Mouse (Mus musculus) stomach, embryonic 15.5 days (tissue): ENCODE data around the gene Cyp1a2. TPM values are rescaled to one million over a fixed set of nuclear protein-coding genes. Genes with fewer than 3 reads are reported as not detected.

ENCODE experiments used
- ATAC-seq: fragments of 200-750 bp; cut with Nextera tagmentation; 2 replicates; pipeline ENCODE4 v1.8.0; 2017; ENCODE audit warnings: low read depth, moderate number of reproducible peaks, moderate TSS enrichment; ENCODE audit not compliant: insufficient read depth, low FRiP score
- H3K27ac ChIP-seq: fragments of 300-500 bp; sonication (generic); 2 replicates; pipeline ENCODE4 v1.5.1; 2015; ENCODE audit warnings: mild to moderate bottlenecking, inconsistent platforms
- H3K27me3 ChIP-seq: fragments of 300-500 bp; sonication (generic); replicated peaks from 2 replicates; pipeline ENCODE4 v1.6.1; 2015; ENCODE audit warnings: inconsistent platforms
- H3K36me3 ChIP-seq: fragments of 300-500 bp; sonication (generic); 2 replicates; pipeline ENCODE4 v1.6.1; 2015; ENCODE audit warnings: inconsistent platforms
- H3K4me1 ChIP-seq: fragments of 300-500 bp; sonication (generic); 2 replicates; pipeline ENCODE4 v1.6.1; 2015; ENCODE audit warnings: inconsistent platforms
- H3K4me2 ChIP-seq: fragments of 300-500 bp; sonication (generic); 2 replicates; pipeline ENCODE4 v1.6.1; 2015; ENCODE audit warnings: mild to moderate bottlenecking, inconsistent platforms
- H3K4me3 ChIP-seq: fragments of 300-500 bp; sonication (generic); replicated peaks from 2 replicates; pipeline ENCODE4 v1.5.1; 2015; ENCODE audit warnings: inconsistent platforms
- H3K9ac ChIP-seq: fragments of 300-500 bp; sonication (generic); 2 replicates; pipeline ENCODE4 v1.6.1; 2015; ENCODE audit warnings: inconsistent platforms
- H3K9me3 ChIP-seq: fragments of 300-500 bp; sonication (generic); 2 replicates; pipeline ENCODE4 v1.6.1; 2016; ENCODE audit warnings: inconsistent platforms
- WGBS: fragments of 180-500 bp; shearing (Covaris S2); methylation state at CpG from one replicate; pipeline ENCODE4 v1.1.7; 2015; 5-methylcytosine and 5-hydroxymethylcytosine counted together
- polyA plus RNA-seq: library from polyadenylated mRNA; unstranded; fragments of >200 nt; fragmentation: Nextera tagmentation; extraction: Ambion mirVana; gene quantifications from 2 replicates; pipeline ENCODE4 v1.2.1, GENCODE M21; 2015

The Cyp1a2 gene
- polyA plus RNA-seq, 1 experiment from 2014 or later = not detected

DNA sequence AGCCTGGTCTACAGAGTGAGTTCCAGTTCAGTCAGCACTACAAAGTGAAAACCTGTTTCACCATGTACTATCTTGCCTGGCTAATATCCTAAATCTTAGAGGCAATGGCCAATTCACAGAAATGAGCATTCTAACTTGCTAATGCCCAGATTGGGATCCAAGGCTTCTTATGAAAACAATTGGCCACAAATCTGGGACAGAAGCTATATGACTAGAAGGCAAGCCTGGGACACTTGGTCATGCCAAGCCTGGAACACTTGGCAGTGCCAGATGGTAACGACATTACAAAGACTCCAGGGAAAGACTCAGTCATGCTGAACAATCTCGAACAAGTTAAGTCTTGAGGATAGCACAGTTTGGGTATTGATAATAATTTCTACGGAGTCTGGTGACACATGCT lies 23.0 kb upstream of the Cyp1a2 start:
- peaks cover 4% of the 10 kb centered on the region; the same call in 1 of the 2 replicates for H3K9me3 ChIP-seq
- H3K4me2 ChIP-seq = no peak overlapping the region
- H3K9ac ChIP-seq = no peak overlapping the region
- H3K4me3 ChIP-seq = no peak overlapping the region
- H3K27me3 ChIP-seq = no peaks in the 10 kb centered on the region
- no peaks in the 10 kb centered on the region for H3K4me1 ChIP-seq
- no peak for ATAC-seq
- WGBS = 93% methylated on average over 3 of the region's 3 CpGs
- H3K27ac ChIP-seq = no peak overlapping the region
- no peaks in the 10 kb centered on the region for H3K36me3 ChIP-seq

GRCm38 (mm10) chr9:57698466-57699150 lies 15.1 kb upstream of the Cyp1a2 start:
- no peak for ATAC-seq
- H3K9ac ChIP-seq = no peak overlapping the region
- H3K9me3 ChIP-seq = no peaks in the 10 kb centered on the region
- H3K4me3 ChIP-seq = no peak overlapping the region
- peaks cover 27% of the 10 kb centered on the region for H3K27me3 ChIP-seq
- WGBS = 76% methylated on average over 1 of the region's 1 CpGs
- no peak overlapping the region for H3K4me2 ChIP-seq
- H3K36me3 ChIP-seq = no peaks in the 10 kb centered on the region
- H3K27ac ChIP-seq = no peak overlapping the region
- peaks cover 10% of the 10 kb centered on the region for H3K4me1 ChIP-seq

GRCm38 (mm10) chr9:57697380-57697779 lies 13.9 kb upstream of the Cyp1a2 start:
- 21% methylated on average over 4 of the region's 4 CpGs for WGBS
- Histone ChIP-seq H3K36me3 (no peaks in the 10 kb centered on the region), H3K4me2 (no peak overlapping the region), H3K27ac (no peak overlapping the region), H3K4me3 (no peak overlapping the region), H3K27me3 (peaks cover 27% of the 10 kb centered on the region), H3K9ac (no peak overlapping the region), H3K4me1 (peaks cover 10% of the 10 kb centered on the region), H3K9me3 (no peaks in the 10 kb centered on the region)
- ATAC-seq = no peak

DNA sequence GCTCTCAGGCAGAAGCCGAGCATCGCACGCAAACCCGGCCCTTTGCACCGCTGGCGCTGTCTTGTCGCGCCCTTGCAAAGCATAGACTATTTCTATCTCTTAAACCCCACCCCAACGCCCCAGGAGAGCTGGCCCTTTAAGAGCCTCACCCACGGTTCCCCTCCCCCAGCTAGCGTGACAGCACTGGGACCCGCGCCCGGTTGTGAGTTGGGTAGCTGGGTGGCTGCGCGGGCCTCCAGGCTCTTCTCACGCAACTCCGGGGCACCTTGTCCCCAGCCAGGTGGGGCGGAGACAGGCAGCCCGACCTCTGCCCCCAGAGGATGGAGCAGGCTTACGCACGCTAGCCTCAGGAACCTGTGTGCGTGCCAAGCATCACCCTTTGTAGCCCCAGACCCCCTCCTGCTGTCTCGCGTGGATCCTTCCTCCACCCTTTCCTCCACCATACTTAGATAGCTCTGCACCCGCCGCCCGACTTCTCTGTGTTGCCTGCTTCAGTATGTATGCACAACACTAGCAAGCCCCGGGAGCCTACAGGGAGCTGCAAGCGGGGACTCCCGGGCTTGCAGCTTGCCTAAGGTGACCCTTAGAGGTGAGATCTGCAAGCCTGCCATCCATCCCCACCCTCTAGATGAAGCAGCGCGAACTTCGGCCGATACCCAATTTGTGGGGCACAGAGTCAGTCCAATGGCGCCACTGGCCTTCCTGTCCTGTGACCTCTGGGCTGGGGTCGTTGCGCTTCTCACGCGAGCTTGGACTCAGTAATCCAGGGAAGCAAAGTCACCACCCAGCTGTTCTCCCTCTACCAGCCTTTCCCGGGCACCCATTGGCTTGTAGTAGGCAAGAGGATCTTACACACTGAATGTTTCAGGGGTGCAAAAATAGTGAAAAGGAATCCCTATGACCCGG lies 13.1 kb upstream of the Cyp1a2 start:
- Histone ChIP-seq H3K27me3 (peaks cover 27% of the 10 kb centered on the region), H3K36me3 (no peaks in the 10 kb centered on the region), H3K4me2 (peak overlapping the region; percentile 86), H3K27ac (no peak overlapping the region), H3K9ac (0 out of 2 replicates have a peak overlapping the region, but pooled peaks have one; percentile 16), H3K4me1 (peaks cover 10% of the 10 kb centered on the region), H3K9me3 (no peaks in the 10 kb centered on the region), H3K4me3 (peak overlapping the region; percentile 40)
- ATAC-seq = peak; percentile 15; the same call in 1 of the 2 replicates
- 2% methylated on average over 42 of the region's 42 CpGs for WGBS

DNA sequence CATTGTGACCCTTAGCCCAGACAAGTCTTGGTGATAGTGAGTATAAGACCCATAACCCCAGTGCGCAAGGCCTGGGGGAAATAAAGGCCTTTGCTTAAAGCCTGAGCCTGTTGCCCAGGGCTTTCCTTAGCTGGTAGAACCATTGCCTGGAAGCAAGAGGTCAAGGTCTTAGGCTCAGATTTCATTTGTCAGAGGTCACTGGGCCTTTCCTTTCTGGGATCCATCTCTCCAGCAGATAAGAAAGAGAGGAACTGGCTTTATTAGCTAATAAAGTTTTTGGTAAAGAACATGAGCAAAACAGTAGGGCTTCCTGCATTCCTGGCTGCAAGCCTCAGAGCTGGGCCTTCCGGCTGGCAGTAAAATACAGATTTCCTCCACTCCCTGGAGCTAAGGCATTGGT lies 10.6 kb upstream of the Cyp1a2 start:
- no peak for ATAC-seq
- Histone ChIP-seq H3K27me3 (peaks cover 27% of the 10 kb centered on the region), H3K9me3 (no peaks in the 10 kb centered on the region), H3K4me2 (no peak overlapping the region), H3K36me3 (no peaks in the 10 kb centered on the region), H3K4me3 (no peak overlapping the region), H3K27ac (no peak overlapping the region), H3K9ac (no peak overlapping the region), H3K4me1 (peaks cover 10% of the 10 kb centered on the region)
- 83% methylated on average over 2 of the region's 2 CpGs for WGBS

- H3K9ac ChIP-seq = no peak overlapping the region
- H3K27me3 ChIP-seq = no peaks in the 10 kb centered on the region
- no peak overlapping the region for H3K4me2 ChIP-seq
- no peak overlapping the region for H3K27ac ChIP-seq
- H3K4me1 ChIP-seq = no peaks in the 10 kb centered on the region
- no peaks in the 10 kb centered on the region for H3K36me3 ChIP-seq
- 31% methylated on average over 2 of the region's 2 CpGs for WGBS
- H3K4me3 ChIP-seq = no peak overlapping the region
- H3K9me3 ChIP-seq = no peaks in the 10 kb centered on the region
- ATAC-seq = no peak
These were observed 5.1 kb upstream of the Cyp1a2 start for GRCm38 (mm10) chr9:57688606-57689005.

DNA sequence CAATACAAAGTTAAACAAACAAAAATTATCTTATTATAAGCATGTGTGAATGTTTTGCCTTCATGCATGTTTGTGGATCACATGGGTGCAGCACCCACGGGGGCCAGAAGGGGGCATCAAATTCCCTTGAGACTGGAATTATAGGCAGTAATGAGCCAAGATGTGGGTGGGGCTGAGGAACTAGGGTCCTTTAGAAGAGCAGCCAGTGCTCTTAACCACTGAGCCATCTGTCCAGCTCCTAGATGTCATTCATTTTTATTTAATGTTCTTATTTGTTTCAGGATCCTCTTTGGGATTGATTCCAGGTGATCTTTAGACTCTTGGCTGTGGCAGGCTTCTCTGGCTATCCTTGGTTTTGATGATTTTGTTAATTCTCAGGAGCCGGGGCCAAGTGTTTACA lies 4.7 kb upstream of the Cyp1a2 start:
- Histone ChIP-seq H3K27me3 (no peaks in the 10 kb centered on the region), H3K36me3 (no peaks in the 10 kb centered on the region), H3K27ac (no peak overlapping the region), H3K4me2 (no peak overlapping the region), H3K4me3 (no peak overlapping the region), H3K9ac (no peak overlapping the region), H3K4me1 (no peaks in the 10 kb centered on the region), H3K9me3 (no peaks in the 10 kb centered on the region)
- 33% methylated on average over 2 of the region's 2 CpGs for WGBS
- ATAC-seq = no peak

GRCm38 (mm10) chr9:57687751-57688150 lies 4.2 kb upstream of the Cyp1a2 start, which contains the start of gene Cyp1a1:
Gene Cyp1a1 (plus strand): TSS chr9:57687928.
- WGBS = 89% methylated on average over 2 of the region's 2 CpGs
- Histone ChIP-seq H3K36me3 (no peaks in the 10 kb centered on the region), H3K27me3 (no peaks in the 10 kb centered on the region), H3K4me2 (no peak within 1 kb of the TSS), H3K9ac (no peak within 1 kb of the TSS), H3K4me1 (no peaks in the 10 kb centered on the region), H3K9me3 (no peaks in the 10 kb centered on the region), H3K27ac (no peak within 1 kb of the TSS), H3K4me3 (no peak within 1 kb of the TSS)
- ATAC-seq = no peak

GRCm38 (mm10) chr9:57686011-57686410 lies 2.5 kb upstream of the Cyp1a2 start:
- Histone ChIP-seq H3K4me2 (no peak overlapping the region), H3K4me1 (no peaks in the 10 kb centered on the region), H3K9me3 (no peaks in the 10 kb centered on the region), H3K27me3 (no peaks in the 10 kb centered on the region), H3K36me3 (no peaks in the 10 kb centered on the region), H3K27ac (no peak overlapping the region), H3K4me3 (no peak overlapping the region), H3K9ac (no peak overlapping the region)
- 79% methylated on average over 5 of the region's 5 CpGs for WGBS
- no peak for ATAC-seq

DNA sequence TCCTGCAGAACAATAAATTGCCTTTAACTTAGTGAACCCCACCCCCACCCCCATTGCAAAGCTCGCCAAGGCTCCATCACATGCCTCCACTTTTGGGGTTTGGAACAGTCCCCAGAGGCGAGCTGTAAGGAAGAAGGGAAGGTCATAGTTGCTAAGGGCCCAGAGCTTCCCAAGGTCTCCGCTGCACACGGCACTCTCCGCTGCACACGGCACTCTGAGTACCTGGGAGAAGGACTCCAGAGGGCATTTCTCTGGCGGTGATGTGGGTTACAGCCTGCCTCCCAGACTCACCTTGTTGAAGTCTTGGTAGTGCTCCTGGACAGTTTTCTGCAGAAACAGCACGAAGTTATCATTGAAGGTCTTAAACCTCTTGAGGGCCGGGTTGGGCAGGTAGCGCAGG lies 2.1 kb downstream of the Cyp1a2 start:
- no peaks in the 10 kb centered on the region for H3K9me3 ChIP-seq
- no peaks in the 10 kb centered on the region for H3K36me3 ChIP-seq
- H3K4me1 ChIP-seq = no peaks in the 10 kb centered on the region
- H3K4me2 ChIP-seq = no peak overlapping the region
- H3K9ac ChIP-seq = no peak overlapping the region
- H3K4me3 ChIP-seq = no peak overlapping the region
- ATAC-seq = no peak
- no peaks in the 10 kb centered on the region for H3K27me3 ChIP-seq
- WGBS = 79% methylated on average over 10 of the region's 10 CpGs
- H3K27ac ChIP-seq = no peak overlapping the region

GRCm38 (mm10) chr9:57671500-57671899 lies 12.0 kb downstream of the Cyp1a2 start:
- 78% methylated on average over 5 of the region's 5 CpGs for WGBS
- Histone ChIP-seq H3K4me2 (no peak overlapping the region), H3K27ac (no peak overlapping the region), H3K4me1 (no peaks in the 10 kb centered on the region), H3K36me3 (no peaks in the 10 kb centered on the region), H3K9me3 (no peaks in the 10 kb centered on the region), H3K27me3 (no peaks in the 10 kb centered on the region), H3K4me3 (no peak overlapping the region), H3K9ac (no peak overlapping the region)
- no peak for ATAC-seq

DNA sequence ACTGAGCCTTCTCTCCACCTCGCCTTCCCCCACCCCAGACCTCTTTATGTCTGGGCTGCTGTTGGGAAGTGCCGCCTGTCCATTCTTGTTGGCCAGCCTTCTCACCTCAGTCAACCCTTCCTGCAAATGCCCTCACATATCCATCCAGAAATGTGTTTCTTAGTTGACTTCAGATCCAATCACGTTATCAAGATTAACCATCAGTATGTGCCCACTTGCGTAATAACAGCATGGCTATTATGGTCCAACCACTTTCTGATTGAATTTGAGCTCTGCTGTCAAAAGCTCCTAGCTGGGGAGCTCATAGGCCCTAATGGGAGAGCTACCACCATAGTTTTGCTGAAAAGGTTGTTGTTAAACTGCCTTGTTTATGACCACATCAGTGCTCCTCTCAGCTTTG lies 12.5 kb downstream of the Cyp1a2 start:
- H3K4me1 ChIP-seq = no peaks in the 10 kb centered on the region
- WGBS = 89% methylated on average over 4 of the region's 4 CpGs
- no peak for ATAC-seq
- no peak overlapping the region for H3K4me2 ChIP-seq
- no peaks in the 10 kb centered on the region for H3K9me3 ChIP-seq
- no peaks in the 10 kb centered on the region for H3K27me3 ChIP-seq
- H3K36me3 ChIP-seq = no peaks in the 10 kb centered on the region
- H3K4me3 ChIP-seq = no peak overlapping the region
- H3K9ac ChIP-seq = no peak overlapping the region
- H3K27ac ChIP-seq = no peak overlapping the region
